Mouse (Mus musculus) cerebellum, adult 2 months (tissue): ENCODE measurements around the gene Nek6. TPM values are rescaled to one million over a fixed set of nuclear protein-coding genes. Genes with fewer than 3 reads are reported as not detected.

Experiments
- DNase-seq, 2 experiments: peaks; one replicate each; pipeline ENCODE4 v3.0.0; 2021
- H3K27ac ChIP-seq: fragments of 200-500 bp; 2 replicates; pipeline ENCODE4 v1.5.1; 2012; ENCODE audit warnings: low read length, control low read depth, inconsistent platforms; ENCODE audit not compliant: insufficient read depth
- H3K27me3 ChIP-seq: fragments of 200-500 bp; 2 replicates; pipeline ENCODE4 v1.6.1; 2012; ENCODE audit warnings: inconsistent platforms, mild to moderate bottlenecking, low read length, moderate library complexity; ENCODE audit not compliant: control insufficient read depth, insufficient read depth
- H3K4me1 ChIP-seq: fragments of 200-500 bp; 2 replicates; pipeline ENCODE4 v1.6.1; 2011; ENCODE audit warnings: low read length; ENCODE audit not compliant: control insufficient read depth, insufficient read depth
- H3K4me3 ChIP-seq: fragments of 200-500 bp; replicated peaks from 2 replicates; pipeline ENCODE3; 2011; ENCODE audit warnings: mild to moderate bottlenecking, low read depth, low read length, control low read depth; ENCODE audit not compliant: insufficient read depth
- CTCF ChIP-seq: fragments of 200-500 bp; IDR thresholded peaks from 2 replicates; pipeline ENCODE4 v1.5.1; 2011; ENCODE audit warnings: low read depth, mild to moderate bottlenecking, control low read depth, low read length, moderate library complexity, borderline replicate concordance; ENCODE audit not compliant: insufficient read depth
- POLR2A ChIP-seq: fragments of 200-500 bp; IDR thresholded peaks from 2 replicates; pipeline ENCODE4 v1.6.1; 2011; ENCODE audit warnings: low read length, control low read depth, borderline replicate concordance; ENCODE audit not compliant: insufficient read depth
- WGBS: fragments of 180-500 bp; shearing (Covaris S2); methylation state at CpG from one replicate; pipeline ENCODE4 v1.1.7; 2018; 5-methylcytosine and 5-hydroxymethylcytosine counted together
- polyA plus RNA-seq: library from polyadenylated mRNA; depleted of rRNA; stranded (reverse); fragments of >200 nt; gene quantifications from 2 replicates; pipeline ENCODE4 v1.2.3, GENCODE M21; 2012

Gene Nek6
- polyA plus RNA-seq, 1 experiment, result 28.0 TPM

DNA sequence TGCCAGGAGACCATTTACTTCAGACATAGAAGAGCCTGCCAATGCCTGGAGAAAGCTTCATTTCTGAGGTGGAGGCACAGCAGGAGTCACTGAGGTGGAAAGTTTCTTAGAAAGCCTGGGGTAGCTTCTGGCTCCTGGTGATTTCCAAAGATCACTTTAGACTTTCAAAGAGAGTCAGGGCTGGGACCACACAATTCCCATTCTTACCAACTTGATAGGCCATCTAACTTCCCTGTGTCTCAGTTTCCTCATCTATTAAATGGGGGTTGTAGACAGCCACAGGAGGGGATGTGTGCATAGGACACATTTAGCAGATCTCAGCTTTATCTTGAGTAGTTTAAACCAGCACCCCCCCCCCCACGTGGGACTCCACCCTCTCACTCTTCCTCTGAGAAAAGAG is 30.9 kb downstream of the Nek6 start:
- 66% methylated on average over 1 of the region's 1 CpGs for WGBS
- no peak for DNase-seq
- Histone ChIP-seq H3K4me1 (peaks cover 39% of the 10 kb centered on the region), H3K4me3 (no peak overlapping the region), H3K27ac (no peak overlapping the region), H3K27me3 (no peaks in the 10 kb centered on the region)
- TF ChIP-seq CTCF (no peak), POLR2A (no peak)

DNA sequence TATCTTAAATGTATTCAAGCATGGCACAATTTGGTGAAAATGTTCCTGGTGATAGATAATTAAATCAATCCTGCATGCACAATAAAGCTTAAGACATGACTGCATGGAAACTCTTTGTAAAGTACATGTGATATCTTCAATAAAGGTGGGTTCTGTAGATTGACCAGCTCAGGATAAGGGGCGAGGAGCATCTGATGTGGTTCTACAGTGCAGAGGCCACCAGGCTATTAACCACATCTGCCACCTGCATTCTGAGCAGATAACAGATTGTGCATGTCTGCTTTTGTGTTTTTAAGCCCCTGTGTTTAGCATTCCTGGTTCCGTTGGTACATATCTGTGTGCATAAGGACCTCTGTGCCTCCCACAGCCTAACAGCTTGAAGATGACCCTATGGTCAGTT is 31.7 kb downstream of the Nek6 start:
- Histone ChIP-seq H3K27me3 (no peaks in the 10 kb centered on the region), H3K27ac (no peak overlapping the region), H3K4me3 (no peak overlapping the region), H3K4me1 (peaks cover 35% of the 10 kb centered on the region)
- DNase-seq, result no peak
- WGBS, result 100% methylated on average over 2 of the region's 2 CpGs
- TF ChIP-seq CTCF (no peak), POLR2A (no peak)

DNA sequence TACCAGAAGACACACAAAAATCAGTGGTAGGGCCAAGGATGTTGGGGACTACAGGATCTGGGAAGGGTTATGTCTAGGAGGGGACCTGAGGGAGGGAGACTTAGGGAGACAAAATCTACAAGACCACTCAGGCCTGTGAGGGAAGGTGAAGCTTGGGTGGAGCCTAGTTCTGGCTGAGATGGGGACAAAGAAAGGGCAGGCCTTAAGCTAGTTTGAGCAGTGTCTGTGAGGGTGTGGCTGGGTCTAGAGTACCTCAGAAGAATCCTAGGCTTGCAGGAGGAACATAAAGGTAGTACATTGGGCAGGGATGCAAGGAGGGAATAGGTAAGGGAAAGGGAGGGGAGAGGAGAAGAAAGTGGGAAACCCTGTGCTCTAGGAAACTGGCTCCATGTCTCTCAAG is 32.9 kb downstream of the Nek6 start:
- Histone ChIP-seq H3K27ac (no peak overlapping the region), H3K4me3 (no peak overlapping the region), H3K4me1 (peaks cover 24% of the 10 kb centered on the region), H3K27me3 (no peaks in the 10 kb centered on the region)
- no peak for DNase-seq
- TF ChIP-seq CTCF (no peak), POLR2A (no peak)

DNA sequence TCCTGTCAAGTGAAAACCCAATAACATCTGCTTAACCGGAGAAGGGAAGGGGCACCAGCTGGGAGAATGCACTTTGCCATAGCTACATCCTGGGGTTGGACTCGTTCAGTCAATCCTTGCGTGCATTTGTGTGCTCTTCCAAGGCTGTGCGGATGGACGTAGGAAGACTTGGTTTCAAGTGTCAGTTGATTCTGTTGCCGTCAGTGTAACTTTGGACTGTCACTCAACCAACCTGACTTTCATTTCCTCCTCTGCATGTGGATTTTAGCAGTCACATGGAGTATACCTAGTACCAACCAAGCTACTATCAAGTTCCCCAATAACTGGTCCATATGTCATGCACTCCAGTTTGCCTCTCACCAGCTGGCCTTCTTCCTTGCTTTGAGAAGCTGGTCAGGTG is 33.5 kb downstream of the Nek6 start:
- DNase-seq, result no peak
- TF ChIP-seq CTCF (no peak), POLR2A (no peak)
- H3K27me3 ChIP-seq, result no peaks in the 10 kb centered on the region
- H3K4me1 ChIP-seq, result peaks cover 19% of the 10 kb centered on the region
- 94% methylated on average over 6 of the region's 6 CpGs for WGBS
- no peak overlapping the region for H3K27ac ChIP-seq
- no peak overlapping the region for H3K4me3 ChIP-seq

DNA sequence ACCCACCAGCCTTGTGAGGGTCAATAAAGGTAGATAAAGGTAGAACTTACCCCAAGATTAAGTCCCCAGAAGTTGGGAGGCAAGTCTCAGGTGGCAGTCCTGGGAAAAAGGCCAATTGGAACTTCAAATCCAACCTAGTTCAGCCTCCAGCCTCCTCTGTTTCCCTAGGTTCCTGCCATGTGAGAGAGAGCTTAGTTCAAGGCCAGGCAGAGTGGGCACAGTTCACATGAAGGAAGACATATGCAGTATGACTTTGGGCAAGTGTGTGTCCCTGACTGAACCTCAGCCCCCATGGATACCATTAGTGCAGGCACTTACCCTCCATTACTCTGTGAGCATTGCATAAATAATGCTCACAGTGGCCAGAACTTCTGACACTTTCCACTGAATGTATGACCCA is 34.3 kb downstream of the Nek6 start:
- Histone ChIP-seq H3K4me1 (peaks cover 12% of the 10 kb centered on the region), H3K27ac (no peak overlapping the region), H3K27me3 (no peaks in the 10 kb centered on the region), H3K4me3 (no peak overlapping the region)
- TF ChIP-seq POLR2A (no peak), CTCF (no peak)
- no peak for DNase-seq

DNA sequence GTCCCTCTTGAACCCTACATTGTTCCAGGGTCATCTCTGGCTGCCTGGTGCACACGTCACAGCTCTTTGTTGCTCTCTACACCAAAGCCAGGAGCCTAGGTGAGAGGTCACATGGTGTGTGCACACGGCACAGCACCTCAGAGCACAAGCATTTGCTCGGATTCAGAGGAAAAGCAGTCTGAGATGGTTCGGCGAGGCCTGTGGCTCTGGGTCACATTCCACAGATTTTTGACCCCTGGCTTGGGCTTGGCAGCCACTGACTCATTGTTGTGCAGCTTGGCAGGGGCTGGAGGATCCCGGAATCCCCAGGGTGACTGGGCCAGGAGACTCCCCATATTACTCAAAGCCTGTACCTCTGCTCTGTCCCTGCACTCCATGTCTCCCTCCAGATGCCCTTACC is 34.8 kb downstream of the Nek6 start:
- WGBS, result 76% methylated on average over 6 of the region's 6 CpGs
- DNase-seq, result no peak
- H3K4me1 ChIP-seq, result peaks cover 7% of the 10 kb centered on the region
- TF ChIP-seq POLR2A, result no peak
- no peak for TF ChIP-seq CTCF
- no peaks in the 10 kb centered on the region for H3K27me3 ChIP-seq
- no peak overlapping the region for H3K27ac ChIP-seq
- no peak overlapping the region for H3K4me3 ChIP-seq

DNA sequence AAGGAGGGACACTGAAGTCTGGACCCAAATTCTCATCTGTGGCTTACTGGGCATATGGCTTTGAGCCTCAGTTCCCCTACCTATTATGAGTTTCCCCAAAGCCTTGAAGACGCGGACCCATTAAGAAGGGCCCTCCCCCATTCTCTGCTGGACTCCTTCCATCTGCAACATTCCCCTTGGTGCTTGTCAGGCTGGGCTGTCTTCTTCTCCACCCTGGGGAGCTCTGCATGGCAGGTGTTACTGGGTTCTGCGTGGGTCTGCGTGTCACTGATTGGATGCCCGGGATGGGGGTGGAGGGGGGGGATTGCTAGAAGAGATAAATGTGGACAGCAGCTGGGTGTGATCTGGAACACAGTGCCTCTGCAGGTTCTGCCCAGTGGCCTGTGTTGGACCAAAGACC is 35.3 kb downstream of the Nek6 start:
- 84% methylated on average over 5 of the region's 5 CpGs for WGBS
- peaks cover 1% of the 10 kb centered on the region; the same call in 1 of the 2 replicates for H3K4me1 ChIP-seq
- no peaks in the 10 kb centered on the region for H3K27me3 ChIP-seq
- no peak overlapping the region for H3K27ac ChIP-seq
- no peak overlapping the region for H3K4me3 ChIP-seq
- DNase-seq, result no peak
- no peak for TF ChIP-seq CTCF
- TF ChIP-seq POLR2A, result no peak

DNA sequence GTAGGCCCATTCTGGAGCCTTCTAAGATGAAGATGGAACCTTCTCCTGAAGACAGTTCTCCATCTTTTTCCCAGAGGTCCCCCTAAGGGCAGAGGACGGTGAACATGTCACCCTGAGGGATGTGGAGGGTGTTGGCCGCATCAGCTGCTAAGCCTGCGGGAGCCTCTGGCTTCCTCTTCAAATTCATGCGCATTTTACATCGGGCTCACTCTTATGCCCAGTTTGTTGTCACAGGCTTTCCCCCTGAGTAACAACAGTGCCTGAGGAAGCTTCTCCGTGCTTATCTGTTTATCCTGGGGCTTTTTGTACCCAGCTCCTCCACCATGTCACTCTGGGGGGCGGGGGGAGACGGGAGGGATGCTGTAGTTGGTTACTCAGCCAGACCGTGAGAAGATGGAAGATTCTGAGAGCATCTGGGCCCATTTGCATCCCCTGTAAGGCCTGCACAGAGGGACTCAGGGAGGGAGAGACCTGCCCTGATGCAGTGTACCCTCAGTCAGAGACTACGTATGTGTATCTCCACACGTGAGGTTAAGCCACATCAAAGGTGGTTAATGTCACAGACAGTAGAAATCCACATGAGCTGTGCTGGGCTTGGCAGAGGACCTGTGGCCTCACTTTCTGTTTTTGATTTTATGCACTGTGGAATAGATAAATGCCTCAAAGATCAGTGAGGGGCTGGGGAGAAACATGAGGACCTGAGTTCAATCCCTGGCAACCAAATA is 36.5 kb downstream of the Nek6 start:
- Histone ChIP-seq H3K27ac (no peak overlapping the region), H3K4me1 (no peaks in the 10 kb centered on the region), H3K27me3 (no peaks in the 10 kb centered on the region), H3K4me3 (no peak overlapping the region)
- TF ChIP-seq POLR2A, result no peak
- no peak for TF ChIP-seq CTCF
- DNase-seq, result no peak
- WGBS, result 88% methylated on average over 11 of the region's 11 CpGs

DNA sequence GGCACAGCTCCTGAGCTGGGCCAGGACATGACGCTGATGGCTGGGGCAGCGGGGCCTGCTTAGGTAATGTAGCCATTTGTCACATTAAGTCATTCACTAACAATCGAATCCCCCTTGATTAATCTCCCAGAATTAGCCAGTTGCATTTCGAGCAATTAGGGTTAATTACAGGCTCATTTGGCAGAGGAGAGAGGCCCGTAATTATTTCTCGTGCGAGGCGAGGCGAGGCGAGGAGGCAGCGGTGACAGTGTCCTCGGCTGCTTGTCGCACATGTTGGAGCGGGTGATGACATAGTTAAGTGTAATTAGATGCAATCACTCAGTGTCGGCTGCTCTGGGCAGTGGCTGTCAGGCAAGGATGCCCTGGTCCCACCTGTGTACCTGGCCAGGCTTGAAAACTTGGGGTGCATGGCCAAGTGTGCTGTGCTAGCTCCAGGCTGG is 40.6 kb downstream of the Nek6 start:
- Histone ChIP-seq H3K27me3 (no peaks in the 10 kb centered on the region), H3K4me3 (no peak overlapping the region), H3K27ac (no peak overlapping the region), H3K4me1 (no peaks in the 10 kb centered on the region)
- WGBS, result 89% methylated on average over 15 of the region's 15 CpGs
- DNase-seq, result no peak
- TF ChIP-seq POLR2A (no peak), CTCF (no peak)
